In the genomic region with DNA sequence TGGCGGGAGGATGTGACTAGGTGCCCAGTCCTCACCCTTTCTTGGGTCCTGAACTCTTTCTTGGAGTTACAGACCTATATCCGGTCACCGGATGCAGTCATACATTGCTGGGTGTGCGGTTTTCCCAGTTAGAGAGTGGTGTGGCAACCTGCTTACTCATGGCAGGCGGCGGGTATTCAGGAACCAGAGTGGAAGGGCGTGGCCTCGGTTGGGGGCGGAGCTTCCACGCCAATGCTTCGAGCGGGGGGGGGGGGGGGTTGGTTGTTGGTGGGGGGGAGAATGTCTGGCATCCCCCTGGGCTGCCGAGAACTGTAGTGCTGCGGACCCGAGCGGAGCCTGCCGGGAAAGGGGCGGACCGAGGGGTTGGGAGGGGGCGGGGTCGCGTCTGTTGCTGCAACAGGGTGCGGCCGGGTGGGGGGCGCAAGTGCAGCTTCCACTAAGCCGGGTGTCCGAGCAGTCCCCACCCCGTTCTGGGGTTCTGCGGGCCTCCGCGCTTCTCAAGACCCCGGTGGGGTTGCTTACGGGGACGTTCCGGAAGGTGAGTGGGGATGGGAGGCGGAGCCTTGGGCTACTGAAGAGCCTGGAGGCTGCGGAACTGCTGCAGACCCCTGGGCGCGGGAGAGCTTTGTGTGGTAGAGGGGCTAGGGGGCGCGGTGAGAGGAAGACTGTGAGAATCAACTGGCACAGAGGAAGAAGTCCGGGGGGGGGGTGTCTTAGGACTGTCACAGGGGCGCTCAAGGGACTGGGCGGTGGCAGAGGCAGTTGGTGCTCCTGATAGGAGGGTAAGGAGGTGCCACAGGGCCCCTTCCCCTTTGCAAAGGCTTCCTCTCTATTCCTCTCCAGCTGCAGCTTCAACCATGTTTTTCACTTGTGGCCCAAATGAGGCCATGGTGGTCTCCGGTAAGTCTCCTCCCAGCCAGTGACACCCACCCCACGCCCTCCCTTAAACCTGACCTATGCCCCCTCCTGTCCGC, we compare ENCODE assay signal across 8 mouse cellular contexts. TPM values are rescaled to one million over a fixed set of nuclear protein-coding genes. Genes with fewer than 3 reads are reported as not detected.
DNase-seq lines count a peak whose midpoint lies in the region; ATAC-seq lines count a peak whose summit lies in the region.

A gene (plus strand): TSS at position 267 of the 974 bp plus-strand sequence.

- peak within 1 kb of the TSS; percentile 67 for H3K4me2 ChIP-seq in hindbrain, embryonic 14.5 days (replicated peaks)

- no peaks in the 10 kb centered on the region for H3K9me3 ChIP-seq in hindbrain, embryonic 14.5 days (ENCODE audit: control insufficient read depth, low read length)
- H3K9me3 ChIP-seq in megakaryocyte, embryonic 14.5 days = no peaks in the 10 kb centered on the region

- peak within 1 kb of the TSS; percentile 55 for H3K4me3 ChIP-seq in hindbrain, embryonic 14.5 days (replicated peaks; ENCODE audit: low read length)
- peak within 1 kb of the TSS; percentile 98 for H3K4me3 ChIP-seq in megakaryocyte, embryonic 14.5 days (replicated peaks)

- H3K36me3 ChIP-seq in hindbrain, embryonic 14.5 days (replicated peaks; ENCODE audit: control insufficient read depth, insufficient read depth) = peaks cover 25% of the 10 kb centered on the region
- peaks cover 43% of the 10 kb centered on the region for H3K36me3 ChIP-seq in megakaryocyte, embryonic 14.5 days (replicated peaks; ENCODE audit: low read length)

- peaks cover 30% of the 10 kb centered on the region for H3K4me1 ChIP-seq in hindbrain, embryonic 14.5 days (replicated peaks; ENCODE audit: control insufficient read depth, insufficient read depth, low read length)
- peaks cover 61% of the 10 kb centered on the region for H3K4me1 ChIP-seq in megakaryocyte, embryonic 14.5 days

- peak within 1 kb of the TSS; percentile 75 for H3K9ac ChIP-seq in hindbrain, embryonic 14.5 days

- peak; percentile 93 for DNase-seq in ZHBTc4 (ENCODE audit: low read depth, low spot score)
- DNase-seq in cerebellum, postnatal 36 days = peak; percentile 75 to 76
- DNase-seq in frontal cortex, postnatal 36 days (ENCODE audit: low spot score in 2 of 2) = peak; percentile 73 to 75
- peak; percentile 81 for DNase-seq in hindbrain, embryonic 14.5 days (ENCODE audit: low spot score)
- peak; percentile 57 to 75 for DNase-seq in left cerebral cortex, adult 8-10 months (ENCODE audit: low spot score in 2 of 2)
- DNase-seq in right cerebral cortex, postnatal 14 days = peak; percentile 78
- peak; percentile 77 to 88 for DNase-seq in urinary bladder, postnatal 36 days (ENCODE audit: low spot score in 2 of 2)

- H3K27me3 ChIP-seq in hindbrain, embryonic 14.5 days (ENCODE audit: control insufficient read depth, insufficient read depth, low read length) = peaks cover 15% of the 10 kb centered on the region
- H3K27me3 ChIP-seq in megakaryocyte, embryonic 14.5 days (replicated peaks) = no peaks in the 10 kb centered on the region

- H3K27ac ChIP-seq in hindbrain, embryonic 14.5 days = peak within 1 kb of the TSS; percentile 77

- peak; percentile 89 for ATAC-seq in hindbrain, embryonic 14.5 days (ENCODE audit: low FRiP score)

- under 1% methylated on average over 43 of the region's 47 CpGs for WGBS in hindbrain, embryonic 14.5 days

RNA-seq across cellular contexts. Expression of the gene that starts here (rescaled TPM):
- 86.3 and 96.6 TPM in 2 replicates for polyA plus RNA-seq in hindbrain, embryonic 14.5 days (2014; fragmentation: Nextera tagmentation; extraction: Ambion mirVana)
- total RNA-seq in left cerebral cortex, adult 8-10 months (2022) = 100 to 1,000 TPM; 118 to 151 (median 137) TPM
- polyA plus RNA-seq in megakaryocyte, embryonic 14.5 days (2012; ENCODE audit: insufficient read depth, low replicate concordance) = 43.6 and 163 TPM in 2 replicates

Comparison
In these comparisons a context has a peak if more than half of its experiments do, and no peak if none do; other contexts are left out.
1. Peak in every context shown above with its lines: DNase-seq, ATAC-seq, H3K4me3 ChIP-seq and H3K27ac ChIP-seq.